Mouse (Mus musculus): ENCODE results near the gene Zmym2.
"Not testable (repeated sequence)": the region's sequence is repeated elsewhere in the genome, so short reads cannot be mapped to it uniquely, and the experiment has no call there.

Zmym2 gene

DNA sequence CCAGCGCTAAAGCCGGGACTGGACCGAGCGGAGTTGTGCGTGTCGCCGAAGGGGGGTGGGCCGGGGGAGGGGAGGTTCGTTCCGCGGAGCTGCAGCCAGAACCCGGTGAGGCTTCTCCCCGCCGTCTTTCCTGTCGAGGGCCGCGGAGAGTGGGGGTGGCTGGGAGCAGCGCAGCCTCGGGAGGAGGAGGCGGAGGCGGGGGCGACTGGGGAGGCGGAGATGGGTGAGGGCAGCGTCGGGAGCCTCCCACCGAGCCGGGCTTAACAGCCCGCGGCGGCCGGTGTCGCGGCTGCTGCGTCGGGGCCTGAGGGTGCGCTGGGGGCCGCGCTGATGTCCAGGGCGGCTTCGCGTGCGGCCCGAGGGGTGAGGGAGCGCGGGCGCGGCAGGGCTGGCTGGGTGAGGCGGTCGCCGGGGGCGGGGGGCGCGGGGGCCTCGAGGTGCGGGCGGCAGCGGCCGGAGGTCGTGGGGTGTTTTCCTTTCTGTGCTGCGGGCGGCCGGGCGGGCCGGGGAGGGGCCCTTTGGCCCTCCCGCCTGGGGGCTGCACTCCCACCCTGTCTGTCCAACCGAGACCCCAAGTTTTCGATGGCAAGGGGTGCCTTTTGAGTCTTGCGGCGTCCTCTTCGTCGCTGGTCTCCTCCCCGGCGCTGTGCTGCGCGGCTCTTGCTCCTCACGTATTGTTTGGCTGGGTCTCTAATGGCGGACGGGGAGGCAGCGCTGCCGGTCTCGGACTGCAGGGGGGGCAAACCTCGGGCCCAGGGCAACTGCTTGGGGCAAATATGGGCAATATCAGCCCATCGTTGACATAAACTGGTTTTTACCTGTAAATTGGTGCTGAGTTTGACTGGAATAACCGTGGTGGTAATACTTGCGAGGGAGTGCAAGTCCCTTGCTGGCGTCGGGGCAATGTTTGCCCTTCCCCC lies at the start of gene Zmym2:
TSS of gene Zmym2 (plus strand) at position 60 of the 920 bp plus-strand sequence.
- peak; percentile 53 for DNase-seq (ENCODE audit: low read depth)

DNA sequence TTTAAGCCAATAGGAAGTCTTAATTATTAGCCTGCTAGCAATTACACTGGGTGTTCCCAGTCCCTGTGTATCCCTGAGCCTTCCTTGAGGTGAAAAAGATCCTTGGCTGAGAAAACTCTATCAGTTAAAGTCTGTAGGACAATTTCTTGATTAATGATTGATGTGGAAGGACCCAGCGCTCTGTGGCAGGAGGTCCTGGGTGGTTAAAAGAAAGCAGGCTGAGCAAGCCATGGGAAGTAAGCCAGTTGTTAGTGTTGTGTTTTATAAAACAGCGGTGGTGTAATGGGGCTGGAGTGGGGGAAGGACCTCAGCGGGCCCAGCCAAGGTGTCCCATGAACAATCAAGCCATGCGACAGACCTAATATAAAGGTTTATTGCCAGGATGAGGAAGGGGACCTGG lies 42.4 kb upstream of the Zmym2 start:
- DNase-seq (ENCODE audit: low read depth): no peak

DNA sequence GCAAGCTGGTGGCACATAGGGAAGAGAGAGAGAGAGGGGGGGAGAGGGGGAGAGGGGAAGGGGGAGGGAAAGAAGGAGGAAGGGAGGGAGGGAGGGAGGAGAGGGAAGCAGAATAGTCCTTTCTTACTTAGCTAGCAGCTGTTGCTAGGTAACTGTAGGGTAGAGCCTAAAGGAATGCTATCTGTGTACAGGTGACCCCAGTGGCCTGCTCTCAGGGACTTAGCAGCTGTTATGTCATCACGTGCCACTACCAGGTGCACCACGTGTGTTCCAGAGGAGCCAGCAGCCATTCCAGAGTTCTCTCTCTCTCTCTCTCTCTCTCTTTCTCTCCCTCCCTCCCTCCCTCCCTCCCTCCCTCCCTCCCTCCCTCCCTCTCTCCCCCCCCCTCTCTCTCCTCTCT lies 41.9 kb upstream of the Zmym2 start:
- no peak for DNase-seq (ENCODE audit: low read depth)

DNA sequence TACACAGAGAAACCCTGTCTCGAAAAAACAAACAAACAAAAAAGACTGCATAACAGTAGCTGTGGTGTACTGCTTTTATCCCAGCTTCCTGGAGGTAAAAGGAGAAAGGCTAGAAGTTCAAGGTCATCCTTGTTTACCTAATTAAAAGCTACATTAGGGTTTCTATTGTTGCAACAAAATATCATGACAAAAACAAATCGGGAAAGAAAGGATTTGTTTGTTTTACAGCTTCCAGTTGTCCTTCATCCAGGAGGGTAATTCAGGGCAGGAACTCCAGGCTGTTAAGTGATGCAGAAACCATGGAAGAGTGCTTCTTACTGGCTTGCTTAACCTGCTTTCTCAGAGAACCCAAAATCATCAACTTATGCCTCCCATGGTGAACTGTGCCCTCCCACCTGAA lies 38.1 kb upstream of the Zmym2 start:
- no peak for DNase-seq (ENCODE audit: low read depth)

DNA sequence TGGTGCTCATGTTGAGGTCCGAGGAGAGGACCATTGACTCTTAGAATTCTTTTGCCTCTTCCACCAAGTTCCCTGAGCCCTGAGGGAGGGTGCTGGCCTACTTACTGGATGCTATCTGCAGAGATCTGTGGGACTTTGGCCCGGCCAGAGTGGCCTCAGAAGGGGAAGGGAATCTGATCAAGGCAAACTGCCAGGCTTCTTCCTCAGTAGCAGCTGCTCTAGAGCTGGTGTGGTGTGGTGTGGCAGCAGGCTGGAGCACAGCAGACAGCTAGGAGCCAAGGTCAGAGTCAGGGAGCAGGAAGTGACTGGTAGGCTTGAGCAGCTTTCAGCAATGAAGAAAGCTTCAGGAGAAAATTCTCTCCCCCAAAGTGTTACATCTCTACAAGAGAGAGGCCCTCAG lies 36.8 kb upstream of the Zmym2 start:
- DNase-seq (ENCODE audit: low read depth): no peak

DNA sequence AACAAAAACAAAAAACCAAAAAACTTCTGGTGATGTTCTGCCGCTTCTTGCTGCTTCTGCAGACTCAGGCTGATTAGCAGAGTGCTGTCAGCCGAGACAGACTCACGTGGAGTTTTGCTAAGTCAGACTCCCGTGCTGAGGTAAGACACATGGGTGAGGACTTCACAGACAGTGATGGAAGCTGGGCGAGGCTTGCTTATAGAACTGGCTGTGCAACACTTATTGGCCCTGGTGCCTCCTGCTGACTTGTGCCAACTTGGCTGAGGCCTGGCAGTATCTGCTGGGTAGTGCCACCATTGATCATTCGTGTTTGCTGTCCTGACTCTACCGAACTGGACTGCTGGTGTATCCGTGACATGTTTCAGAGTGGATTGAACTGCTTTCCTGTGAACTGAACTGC lies 22.4 kb upstream of the Zmym2 start:
- no peak for DNase-seq (ENCODE audit: low read depth)

DNA sequence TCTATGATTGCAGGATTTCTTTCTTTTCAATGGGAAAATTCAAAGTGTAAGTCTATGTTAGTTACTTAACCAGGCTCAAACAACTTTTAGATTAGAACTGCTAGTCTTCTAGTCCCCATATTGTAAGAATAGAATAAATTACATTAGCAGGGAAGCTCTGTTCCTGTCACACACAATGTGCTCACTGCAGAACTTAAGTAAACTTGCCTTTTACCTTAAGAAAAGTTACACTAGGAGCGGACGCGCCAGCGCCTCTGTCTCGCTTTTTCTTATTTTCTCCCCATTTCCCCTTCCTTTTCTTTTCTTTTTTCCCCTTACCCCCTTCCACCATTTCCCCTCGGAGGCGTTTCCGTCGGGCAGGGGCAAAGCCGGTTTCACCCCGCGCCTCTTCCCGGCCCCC lies 21.8 kb upstream of the Zmym2 start:
- DNase-seq (ENCODE audit: low read depth): no peak

DNA sequence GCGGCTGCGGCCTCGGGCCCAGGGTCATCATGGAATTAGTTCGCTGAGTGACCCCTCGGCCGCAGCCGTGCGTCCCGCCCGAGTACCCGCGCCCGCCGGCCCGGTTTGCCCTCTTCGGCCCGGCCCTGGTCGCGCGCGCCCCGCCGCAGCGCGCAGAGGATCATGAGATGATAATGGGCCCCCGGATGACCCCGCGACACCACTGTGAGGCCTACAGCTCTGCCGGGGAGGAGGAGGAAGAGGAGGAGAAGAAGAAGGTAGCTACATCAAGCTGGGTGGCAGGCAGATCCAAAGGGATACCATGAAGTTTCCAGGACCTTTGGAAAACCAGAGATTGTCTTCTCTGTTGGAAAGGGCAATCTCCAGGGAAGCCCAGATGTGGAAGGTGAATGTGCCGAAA lies 21.3 kb upstream of the Zmym2 start:
- DNase-seq (ENCODE audit: low read depth): not testable (repeated sequence)

DNA sequence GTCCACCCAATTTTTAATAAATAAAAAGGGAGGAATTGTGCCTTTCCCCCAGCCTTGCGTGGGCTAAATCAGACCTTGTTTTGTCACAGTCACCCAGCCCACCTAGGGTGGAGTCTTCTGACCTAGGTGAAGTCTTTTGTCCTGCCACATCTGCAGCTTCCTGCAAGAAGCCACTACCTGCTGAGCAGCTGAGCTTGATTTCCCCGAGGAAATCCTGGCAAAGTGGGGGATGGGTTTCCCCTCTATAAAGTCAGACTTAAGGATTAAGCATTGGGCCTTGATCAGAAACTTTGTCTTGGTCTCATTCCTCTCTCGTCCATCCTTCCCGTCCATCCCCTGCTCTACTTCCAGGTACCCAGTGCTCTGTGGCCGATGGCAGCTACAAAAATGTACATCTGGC lies 12.9 kb upstream of the Zmym2 start:
- no peak for DNase-seq (ENCODE audit: low read depth)

DNA sequence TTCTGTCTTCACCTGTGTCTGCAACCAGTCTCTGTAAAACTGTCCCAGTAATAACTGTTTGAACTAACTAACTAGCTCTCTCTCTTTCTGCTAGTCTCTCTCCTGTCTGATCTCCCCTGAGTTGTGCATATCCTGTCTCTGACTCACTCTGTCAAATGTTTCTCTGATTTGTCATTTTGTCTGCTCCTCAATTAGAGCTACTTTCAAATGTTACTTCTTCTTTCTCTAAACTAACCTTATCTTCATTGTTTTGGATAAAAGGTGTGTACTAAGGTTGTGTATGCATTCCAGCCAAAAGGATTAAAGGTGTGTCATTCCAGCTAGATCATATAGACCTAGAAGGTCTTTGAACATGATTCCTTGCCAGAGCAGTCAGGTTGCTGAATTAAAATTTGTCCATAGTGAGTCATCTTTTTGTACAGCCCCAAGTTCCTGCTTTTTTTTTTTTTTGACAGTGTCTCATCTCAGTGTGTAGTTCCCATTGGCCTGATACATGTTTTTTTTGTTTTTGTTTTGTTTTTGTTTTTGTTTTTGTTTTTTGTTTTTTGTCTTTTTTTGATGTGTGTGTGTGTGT lies 10.8 kb upstream of the Zmym2 start:
- DNase-seq (ENCODE audit: low read depth): no peak

DNA sequence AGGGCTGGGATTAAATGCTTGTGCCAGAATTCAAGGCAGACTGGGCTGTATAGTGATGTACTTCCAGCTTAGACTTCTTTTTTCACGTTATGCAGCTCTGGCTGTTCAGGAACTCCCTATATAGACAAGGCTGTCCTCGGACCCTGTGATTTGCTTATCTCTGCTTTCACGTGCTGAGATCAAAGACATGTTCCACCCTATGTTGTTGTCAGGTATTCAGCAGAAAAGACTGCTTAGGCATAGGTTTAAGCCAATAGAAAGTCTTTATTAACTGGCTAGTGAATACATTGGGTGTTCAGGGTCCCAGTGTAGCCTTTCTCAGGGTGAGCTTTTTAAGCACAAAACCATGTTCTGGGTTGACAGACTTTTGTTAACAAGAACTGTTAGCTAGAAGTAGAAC lies 5.2 kb upstream of the Zmym2 start:
- no peak for DNase-seq (ENCODE audit: low read depth)

DNA sequence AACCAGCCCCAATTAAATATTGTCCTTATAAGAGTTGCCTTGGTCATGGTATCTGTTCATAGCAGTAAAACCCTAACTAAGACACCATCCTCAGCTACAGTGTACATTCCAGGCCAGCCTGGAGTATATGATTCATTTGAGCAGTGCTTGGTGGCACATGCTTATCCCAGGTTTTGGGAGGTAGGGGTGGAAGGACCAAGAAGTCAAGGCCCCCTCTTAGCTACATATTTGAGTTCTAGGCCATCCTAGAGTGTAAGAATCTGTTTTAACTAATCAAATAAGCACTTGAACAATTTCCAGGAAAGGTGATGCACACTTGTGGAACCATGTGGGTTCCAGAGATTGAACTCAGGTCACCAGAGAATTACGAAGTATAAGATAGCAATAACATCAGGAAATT lies 3.0 kb upstream of the Zmym2 start:
- DNase-seq (ENCODE audit: low read depth): no peak

DNA sequence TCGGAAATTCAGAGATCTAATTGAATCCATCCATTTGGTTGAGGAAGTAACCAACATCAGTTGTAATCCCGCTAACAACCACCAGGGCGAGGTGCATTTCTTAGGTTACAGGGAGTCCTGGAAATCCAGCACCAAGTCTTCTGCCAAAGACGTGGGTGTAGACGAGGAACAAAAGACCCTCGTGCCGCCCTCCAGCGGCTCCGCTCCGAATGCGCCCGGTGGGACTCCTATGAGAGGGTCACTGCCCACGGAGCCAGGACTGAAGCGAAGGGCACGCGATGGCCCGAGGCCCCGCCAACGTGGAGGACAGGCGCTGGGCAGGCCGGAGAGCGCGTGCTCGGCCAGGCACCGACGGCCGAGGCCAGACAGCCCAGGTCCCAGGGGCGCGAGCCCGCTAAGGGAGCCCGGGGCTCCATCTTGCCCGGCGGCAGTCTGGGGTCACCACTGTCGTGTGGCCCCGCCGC lies 1.1 kb upstream of the Zmym2 start:
- DNase-seq (ENCODE audit: low read depth): peak; percentile 89

DNA sequence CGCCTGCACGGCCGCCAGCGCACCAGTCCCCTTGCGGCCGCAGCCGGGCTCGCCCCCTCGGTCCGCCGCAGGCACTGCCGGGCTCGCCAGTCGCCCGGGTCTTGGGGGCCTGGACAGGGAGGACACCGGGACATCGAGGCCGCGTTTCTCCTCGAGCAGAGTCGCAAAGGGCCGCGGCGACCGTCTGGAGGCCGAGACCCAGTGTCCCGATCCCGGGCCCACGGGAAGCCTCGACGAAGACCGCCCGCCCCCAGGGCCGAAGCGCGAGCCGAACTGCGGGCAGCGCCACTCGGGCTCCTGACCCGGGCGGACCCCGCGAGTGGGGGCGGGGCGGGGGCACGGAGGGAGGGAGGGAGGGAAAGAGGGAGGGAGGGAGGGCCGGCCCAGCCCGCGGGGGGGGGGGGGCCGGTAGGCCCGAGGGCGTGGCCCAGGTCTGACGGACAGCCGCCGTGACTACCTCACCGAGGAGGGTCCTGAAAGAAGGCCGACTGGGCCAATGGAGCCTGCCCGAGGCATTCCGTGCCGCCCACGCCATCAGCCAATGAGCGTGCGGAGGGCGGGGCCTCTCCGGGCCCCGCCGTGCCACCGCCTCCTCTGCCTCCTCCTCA lies 363 bp upstream of the Zmym2 start:
- DNase-seq (ENCODE audit: low read depth): peak; percentile 50

DNA sequence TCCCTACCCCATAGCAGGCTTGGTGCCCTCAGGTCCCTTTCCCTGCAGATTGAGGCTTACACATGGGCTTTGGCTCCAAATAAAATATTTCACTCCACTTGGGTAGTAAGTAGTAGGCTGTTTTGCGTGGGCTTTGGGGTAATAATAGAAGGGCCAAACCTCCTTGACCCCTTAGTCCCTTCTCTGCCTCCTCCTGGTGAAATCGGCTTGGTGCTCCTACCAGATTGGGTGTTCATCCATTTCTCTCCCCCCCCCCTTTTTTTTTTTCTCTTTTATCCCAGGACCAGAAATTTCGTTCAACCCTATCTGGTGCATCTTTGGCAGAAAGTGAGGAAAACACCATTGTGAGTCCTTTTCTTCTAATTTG lies 1.0 kb downstream of the Zmym2 start:
- DNase-seq (ENCODE audit: low read depth): peak; percentile 13

DNA sequence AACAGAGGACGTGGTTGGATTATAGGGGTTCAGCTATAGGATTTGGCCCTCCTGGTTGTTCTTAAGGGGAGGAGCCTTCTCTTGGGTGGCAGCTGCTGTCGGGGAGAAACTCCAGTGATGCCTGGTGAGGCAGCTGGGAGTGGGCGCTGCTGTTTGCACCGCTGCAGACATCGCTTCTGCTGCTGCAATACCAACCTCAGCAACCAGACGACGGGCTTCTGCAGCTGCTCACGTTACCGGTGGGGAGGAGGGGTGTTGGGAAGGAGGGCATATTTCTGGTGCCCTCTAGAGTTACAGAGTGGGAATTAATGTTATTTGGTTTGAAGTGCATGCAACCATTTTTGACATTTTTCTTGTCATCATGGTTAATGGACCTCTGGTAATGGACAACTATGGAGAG lies 1.4 kb downstream of the Zmym2 start:
- DNase-seq (ENCODE audit: low read depth): peak; percentile 70

DNA sequence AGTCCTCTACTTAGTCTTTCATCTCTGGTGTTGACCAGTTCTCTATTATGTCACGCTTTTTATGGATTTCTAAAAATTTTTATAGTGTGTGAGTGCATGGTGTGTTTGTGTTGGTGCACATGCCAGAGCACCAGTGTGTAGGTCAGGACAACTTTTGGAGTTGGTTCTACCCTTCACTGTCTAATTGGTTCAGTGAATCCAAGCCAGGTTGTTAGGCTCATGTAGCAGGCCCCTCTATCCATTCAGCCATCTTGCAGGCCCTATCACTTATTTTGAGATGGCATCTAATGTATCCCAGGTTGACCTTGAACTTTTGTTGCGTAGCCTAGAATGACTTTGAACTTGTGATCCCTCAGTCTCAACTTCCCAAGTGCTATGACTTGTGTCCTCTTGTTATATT lies 2.0 kb downstream of the Zmym2 start:
- no peak for DNase-seq (ENCODE audit: low read depth)

DNA sequence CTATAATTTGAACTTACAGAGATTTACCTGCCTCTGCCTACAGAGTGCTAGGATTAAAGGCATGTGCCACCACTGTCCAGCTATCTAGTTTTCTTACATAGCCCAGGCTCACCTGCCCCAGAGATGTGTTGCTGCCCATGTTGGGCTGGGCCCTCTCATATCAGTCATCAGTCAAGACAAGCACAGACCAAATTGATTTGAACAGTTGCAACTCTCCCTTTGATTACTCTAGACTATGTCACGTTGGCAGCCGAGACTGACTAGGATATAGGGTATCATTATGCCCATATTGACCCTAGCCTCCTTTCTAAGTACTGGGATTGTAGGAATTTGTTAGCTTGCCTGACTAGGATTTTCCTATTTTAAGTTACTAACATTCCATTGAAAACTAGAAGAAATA lies 8.0 kb downstream of the Zmym2 start:
- no peak for DNase-seq (ENCODE audit: low read depth)

DNA sequence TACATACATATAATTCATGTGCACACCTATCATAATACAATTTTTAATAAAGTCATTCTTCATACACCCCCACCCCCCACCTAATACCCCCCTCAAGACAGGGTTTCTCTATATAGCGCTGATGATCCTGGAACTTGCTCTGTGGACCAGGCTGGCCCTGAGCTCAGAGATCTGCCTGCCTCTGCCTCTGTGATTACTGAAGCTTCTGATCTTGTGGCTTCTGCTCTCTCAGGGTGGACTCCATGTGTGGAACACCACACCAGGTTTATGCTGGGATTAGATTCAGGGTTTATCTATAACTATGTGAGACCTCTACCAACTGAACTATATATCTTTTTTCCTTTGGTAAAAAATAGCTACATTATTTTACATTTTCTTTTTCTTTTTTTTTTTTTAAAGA lies 10.1 kb downstream of the Zmym2 start:
- no peak for DNase-seq (ENCODE audit: low read depth)

DNA sequence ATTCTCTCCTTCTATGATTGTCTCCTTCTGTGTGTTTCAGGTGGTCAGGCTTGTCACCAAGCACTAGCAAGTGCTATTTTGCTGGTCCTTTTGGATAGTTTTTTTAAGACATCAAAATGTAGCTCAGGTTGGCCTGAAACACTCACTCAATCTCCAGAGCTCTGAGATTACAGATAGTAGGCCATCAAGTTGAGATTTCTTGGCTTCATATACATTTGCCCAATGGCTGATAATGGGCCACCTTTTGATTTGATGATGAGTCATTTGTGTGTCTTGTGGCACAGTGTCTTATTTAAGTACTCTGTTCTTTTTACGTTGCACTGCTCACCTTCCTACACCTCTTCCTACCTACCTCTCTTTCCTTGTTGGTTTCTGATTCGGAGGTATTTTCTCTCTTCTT lies 11.0 kb downstream of the Zmym2 start:
- DNase-seq (ENCODE audit: low read depth): no peak

DNA sequence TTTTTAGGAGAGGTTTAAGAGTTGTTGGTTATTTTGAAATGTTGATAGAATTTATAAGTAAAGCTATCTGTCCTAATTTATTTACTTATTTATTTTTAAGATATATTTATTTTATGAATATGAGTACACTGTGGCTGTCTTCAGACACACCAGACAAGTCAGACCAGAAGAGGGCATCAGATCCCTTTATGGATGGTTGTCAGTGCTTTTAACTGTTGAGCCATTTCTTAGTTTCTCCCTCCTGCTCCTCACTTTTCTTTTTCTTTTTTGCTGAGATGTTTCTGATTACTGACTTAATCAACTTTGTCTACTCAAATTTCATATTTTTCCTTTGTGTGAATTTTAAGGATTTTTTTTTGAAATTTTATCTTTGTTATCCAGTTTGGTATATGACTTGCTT lies 13.2 kb downstream of the Zmym2 start:
- DNase-seq (ENCODE audit: low read depth): no peak

DNA sequence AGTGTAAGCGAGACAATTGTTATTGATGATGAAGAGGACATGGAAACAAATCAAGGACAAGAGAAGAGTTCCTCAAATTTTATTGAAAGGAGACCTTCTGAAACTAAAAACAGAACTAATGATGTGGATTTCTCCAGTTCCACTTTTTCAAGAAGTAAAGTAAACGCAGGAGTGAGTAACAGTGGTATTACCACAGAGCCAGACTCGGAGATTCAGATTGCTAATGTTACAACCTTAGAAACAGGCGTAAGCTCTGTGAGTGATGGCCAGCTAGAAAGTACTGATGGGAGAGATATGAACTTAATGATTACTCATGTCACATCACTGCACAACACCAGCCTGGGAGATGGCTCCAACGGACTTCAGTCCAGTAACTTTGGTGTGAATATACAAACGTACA lies 16.6 kb downstream of the Zmym2 start:
- DNase-seq (ENCODE audit: low read depth): no peak

DNA sequence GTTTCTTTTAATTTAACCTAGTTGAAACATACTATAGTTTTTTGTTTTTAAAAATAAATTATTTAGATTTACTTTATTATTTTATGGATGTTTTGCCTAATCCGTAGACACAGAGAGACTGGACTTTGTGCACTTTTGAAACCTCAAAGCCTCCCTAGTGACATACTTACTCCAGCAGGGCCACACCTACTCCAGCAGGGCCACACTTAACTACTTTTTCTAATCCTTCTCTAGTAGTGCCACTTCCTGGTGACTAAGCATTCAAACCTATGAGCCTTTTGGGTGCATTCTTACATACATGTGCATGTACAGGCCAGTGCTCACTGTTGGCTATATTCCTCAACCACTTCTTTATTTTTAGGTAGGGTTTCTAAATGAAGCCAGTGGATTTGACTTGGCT lies 19.2 kb downstream of the Zmym2 start:
- no peak for DNase-seq (ENCODE audit: low read depth)

All from c-Kit-positive CD71-negative TER-119-negative erythroid progenitor cells, embryonic 14.5 days (primary cell).